Mouse (Mus musculus) stomach, embryonic 14.5 days (tissue): ENCODE data around the gene Hnrnph3. TPM values are rescaled to one million over a fixed set of nuclear protein-coding genes. Genes with fewer than 3 reads are reported as not detected.

Experiments
- ATAC-seq: fragments of 200-750 bp; cut with Nextera tagmentation; 2 replicates; pipeline ENCODE4 v1.8.0; 2017; ENCODE audit warnings: low read depth, moderate TSS enrichment; ENCODE audit not compliant: insufficient number of reproducible peaks, insufficient read depth, low FRiP score
- H3K27ac ChIP-seq: fragments of 300-500 bp; sonication (generic); 2 replicates; pipeline ENCODE4 v1.5.1; 2014; ENCODE audit warnings: mild to moderate bottlenecking, low read length, moderate library complexity, mixed read lengths
- H3K27me3 ChIP-seq: fragments of 300-500 bp; sonication (generic); 2 replicates; pipeline ENCODE4 v1.6.1; 2014; ENCODE audit warnings: low read length, control low read depth, mixed read lengths; ENCODE audit not compliant: control insufficient read depth, insufficient read depth
- H3K36me3 ChIP-seq: fragments of 300-500 bp; sonication (generic); 2 replicates; pipeline ENCODE4 v1.6.1; 2014; ENCODE audit warnings: mild to moderate bottlenecking, control low read depth, low read length, moderate library complexity, mixed read lengths; ENCODE audit not compliant: control insufficient read depth, insufficient read depth
- H3K4me1 ChIP-seq: fragments of 300-500 bp; sonication (generic); 2 replicates; pipeline ENCODE4 v1.6.1; 2014; ENCODE audit warnings: low read length, control low read depth, mixed read lengths; ENCODE audit not compliant: control insufficient read depth, insufficient read depth
- H3K4me2 ChIP-seq: fragments of 300-500 bp; sonication (generic); replicated peaks from 2 replicates; pipeline ENCODE4 v1.6.1; 2014; ENCODE audit warnings: low read depth, low read length, control low read depth
- H3K4me3 ChIP-seq: fragments of 300-500 bp; sonication (generic); 2 replicates; pipeline ENCODE4 v1.5.1; 2014; ENCODE audit warnings: low read depth, low read length, control low read depth
- H3K9ac ChIP-seq: fragments of 300-500 bp; sonication (generic); replicated peaks from 2 replicates; pipeline ENCODE4 v1.6.1; 2014; ENCODE audit warnings: low read depth, mild to moderate bottlenecking, control low read depth, low read length, moderate library complexity, mixed read lengths
- H3K9me3 ChIP-seq: fragments of 300-500 bp; sonication (generic); 2 replicates; pipeline ENCODE4 v1.6.1; 2016; ENCODE audit warnings: low read depth, low read length, control low read depth; ENCODE audit not compliant: control insufficient read depth
- WGBS: fragments of 180-500 bp; shearing (Covaris S2); extraction: QIAGEN DNeasy Blood & Tissue Kit; methylation state at CpG from one replicate; pipeline ENCODE4 v1.1.7; 2014; 5-methylcytosine and 5-hydroxymethylcytosine counted together
- polyA plus RNA-seq: library from polyadenylated mRNA; unstranded; fragments of >200 nt; fragmentation: Nextera tagmentation; extraction: Ambion mirVana; gene quantifications from 2 replicates; pipeline ENCODE4 v1.2.1, GENCODE M21; 2014

The Hnrnph3 gene
- polyA plus RNA-seq, 1 experiment from 2014 or later: 75.0 TPM

DNA sequence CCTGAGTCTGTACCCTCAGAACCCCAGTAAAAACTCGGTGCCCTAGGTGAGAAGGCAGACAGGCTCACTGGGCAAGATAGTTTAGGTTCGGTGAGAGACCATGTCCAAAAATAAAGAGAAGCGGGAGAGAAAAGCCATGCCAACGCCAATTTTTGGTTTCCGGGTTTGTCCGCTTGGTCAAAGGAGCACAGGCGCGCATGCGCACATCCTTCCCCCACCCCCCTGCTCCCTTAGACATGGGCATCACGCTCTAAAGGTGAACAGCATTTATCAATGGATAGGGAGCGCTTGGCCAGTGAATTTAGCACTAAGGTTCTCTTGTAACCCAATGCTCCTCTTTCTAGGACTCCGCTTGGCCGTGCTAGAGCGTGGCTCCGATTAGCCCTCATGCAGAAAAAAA, 33.4 kb downstream of the Hnrnph3 start:
- Histone ChIP-seq H3K4me1 (no peaks in the 10 kb centered on the region), H3K27ac (no peak overlapping the region), H3K9me3 (no peaks in the 10 kb centered on the region), H3K9ac (no peak overlapping the region), H3K27me3 (no peaks in the 10 kb centered on the region), H3K4me2 (no peak overlapping the region), H3K4me3 (no peak overlapping the region), H3K36me3 (peaks cover 41% of the 10 kb centered on the region)
- ATAC-seq: no peak
- WGBS: 95% methylated on average over 15 of the region's 15 CpGs

DNA sequence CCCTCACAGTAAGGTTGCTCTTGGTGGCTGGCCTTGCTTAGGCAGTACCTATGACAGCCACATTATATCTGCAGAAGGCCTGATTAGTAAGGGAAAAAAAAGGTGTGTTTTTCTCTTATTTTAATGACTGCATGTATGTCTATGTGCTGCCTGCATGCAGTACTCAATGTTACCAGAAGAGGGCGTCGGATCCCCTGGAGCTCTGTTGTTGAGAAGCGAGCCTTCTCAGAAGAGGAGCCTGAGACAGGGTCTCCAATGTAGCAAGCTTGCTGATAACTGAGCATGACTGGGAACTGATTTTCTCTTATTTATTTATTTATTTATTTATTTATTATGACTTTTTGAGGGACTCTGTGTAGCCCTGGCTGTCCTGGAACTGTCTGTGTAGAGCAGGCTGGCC, 36.7 kb downstream of the Hnrnph3 start:
- Histone ChIP-seq H3K4me1 (no peaks in the 10 kb centered on the region), H3K27ac (no peak overlapping the region), H3K9me3 (no peaks in the 10 kb centered on the region), H3K4me2 (no peak overlapping the region), H3K27me3 (no peaks in the 10 kb centered on the region), H3K36me3 (peaks cover 45% of the 10 kb centered on the region), H3K9ac (no peak overlapping the region), H3K4me3 (no peak overlapping the region)
- 36% methylated on average over 3 of the region's 3 CpGs for WGBS
- no peak for ATAC-seq

DNA sequence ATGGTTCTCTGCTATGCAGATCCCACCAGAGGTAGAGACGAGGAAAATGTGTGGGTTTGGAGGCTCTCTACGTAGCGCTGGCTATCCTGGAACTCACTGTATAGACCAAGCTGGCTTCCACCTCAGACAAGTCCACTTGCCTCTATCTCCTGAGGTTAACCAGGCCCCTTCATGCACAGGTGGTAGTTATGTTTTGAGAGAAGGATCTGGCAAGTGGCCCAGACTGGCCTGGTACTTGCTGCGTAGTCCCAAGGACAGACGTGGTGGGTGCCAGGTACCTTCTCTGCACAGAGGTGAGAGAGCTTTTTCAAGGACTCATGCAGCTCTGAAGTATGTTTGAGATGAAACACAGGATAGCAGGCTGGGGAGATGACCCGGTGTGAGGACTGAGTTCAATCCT, 39.5 kb downstream of the Hnrnph3 start:
- Histone ChIP-seq H3K4me3 (no peak overlapping the region), H3K27ac (no peak overlapping the region), H3K9me3 (no peaks in the 10 kb centered on the region), H3K36me3 (peaks cover 23% of the 10 kb centered on the region; the same call in 1 of the 2 replicates), H3K27me3 (no peaks in the 10 kb centered on the region), H3K4me2 (no peak overlapping the region), H3K4me1 (peaks cover 7% of the 10 kb centered on the region; the same call in 1 of the 2 replicates), H3K9ac (no peak overlapping the region)
- ATAC-seq: no peak
- 90% methylated on average over 6 of the region's 6 CpGs for WGBS

- H3K9ac ChIP-seq: no peak overlapping the region
- 90% methylated on average over 11 of the region's 11 CpGs for WGBS
- H3K27me3 ChIP-seq: no peaks in the 10 kb centered on the region
- no peaks in the 10 kb centered on the region for H3K9me3 ChIP-seq
- H3K4me2 ChIP-seq: no peak overlapping the region
- no peak overlapping the region for H3K27ac ChIP-seq
- H3K4me3 ChIP-seq: no peak overlapping the region
- H3K36me3 ChIP-seq: peaks cover 23% of the 10 kb centered on the region; the same call in 1 of the 2 replicates
- peaks cover 7% of the 10 kb centered on the region; the same call in 1 of the 2 replicates for H3K4me1 ChIP-seq
- no peak for ATAC-seq
Observed at GRCm38 (mm10) chr10:62984072-62984471, 39.9 kb downstream of the Hnrnph3 start.

DNA sequence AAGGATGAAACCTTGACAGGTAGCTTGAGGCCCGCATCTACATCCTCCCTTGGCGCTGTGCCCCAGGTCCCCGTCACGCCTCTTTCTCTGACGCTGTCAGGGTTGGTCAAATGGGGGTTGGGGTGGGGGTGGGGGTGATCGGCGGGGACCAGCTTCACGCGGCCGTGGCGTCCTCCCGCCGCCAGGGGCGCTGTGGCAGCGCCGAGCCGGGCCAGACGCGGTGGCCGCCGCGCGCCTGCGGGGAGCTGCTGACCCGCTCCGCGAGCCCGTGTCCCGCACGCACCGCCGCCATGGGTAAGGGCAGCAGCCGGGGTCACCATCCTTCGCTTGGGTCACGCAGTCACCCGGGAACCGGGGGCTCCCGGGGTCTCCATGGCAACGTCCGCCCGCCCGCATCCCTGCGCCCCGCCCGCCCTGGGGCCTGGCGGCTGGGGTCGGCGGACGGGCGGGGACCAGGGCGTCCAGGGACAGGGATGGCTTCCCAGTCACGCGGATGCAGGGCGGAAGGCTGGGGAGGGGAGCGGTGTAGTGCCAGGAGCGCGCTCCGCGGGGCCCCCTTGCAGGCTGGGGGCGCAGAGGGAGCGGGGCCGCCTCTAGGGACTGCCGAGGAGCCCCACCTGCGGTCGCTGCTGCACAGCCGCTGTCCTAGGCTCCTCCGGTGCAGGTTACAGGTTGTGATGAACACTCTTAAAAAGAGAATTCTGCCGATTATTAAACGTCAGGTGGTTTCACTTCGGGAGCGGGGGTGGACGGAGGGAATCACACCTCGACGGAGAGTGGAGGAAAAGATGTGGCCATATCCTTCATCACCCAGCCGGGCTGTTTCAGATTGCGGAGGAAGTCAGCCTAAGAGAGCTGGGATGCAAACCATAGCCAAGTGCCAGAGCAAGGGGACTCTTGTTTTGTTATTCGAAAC, 43.7 kb downstream of the Hnrnph3 start, which contains the start of gene Rufy2:
Gene Rufy2 (plus strand): TSS at position 185 of the 916 bp plus-strand sequence.
- no peaks in the 10 kb centered on the region for H3K9me3 ChIP-seq
- peak within 1 kb of the TSS; percentile 92 for H3K4me3 ChIP-seq
- peak within 1 kb of the TSS; percentile 71 for H3K27ac ChIP-seq
- peak; percentile 91 for ATAC-seq
- H3K27me3 ChIP-seq: no peaks in the 10 kb centered on the region
- peak within 1 kb of the TSS; percentile 44 for H3K4me2 ChIP-seq
- H3K4me1 ChIP-seq: peaks cover 7% of the 10 kb centered on the region; the same call in 1 of the 2 replicates
- H3K36me3 ChIP-seq: peaks cover 14% of the 10 kb centered on the region; the same call in 1 of the 2 replicates
- under 1% methylated on average over 72 of the region's 77 CpGs for WGBS
- peak within 1 kb of the TSS; percentile 71 for H3K9ac ChIP-seq

GRCm38 (mm10) chr10:62979667-62980038, 44.4 kb downstream of the Hnrnph3 start:
- peaks cover 7% of the 10 kb centered on the region; the same call in 1 of the 2 replicates for H3K4me1 ChIP-seq
- no peaks in the 10 kb centered on the region for H3K9me3 ChIP-seq
- no peak for ATAC-seq
- no peaks in the 10 kb centered on the region for H3K27me3 ChIP-seq
- peak overlapping the region; percentile 92 for H3K4me3 ChIP-seq
- no peak overlapping the region for H3K27ac ChIP-seq
- H3K9ac ChIP-seq: peak overlapping the region; percentile 71
- peak overlapping the region; percentile 44 for H3K4me2 ChIP-seq
- 10% methylated on average over 10 of the region's 10 CpGs for WGBS
- peaks cover 8% of the 10 kb centered on the region; the same call in 1 of the 2 replicates for H3K36me3 ChIP-seq

DNA sequence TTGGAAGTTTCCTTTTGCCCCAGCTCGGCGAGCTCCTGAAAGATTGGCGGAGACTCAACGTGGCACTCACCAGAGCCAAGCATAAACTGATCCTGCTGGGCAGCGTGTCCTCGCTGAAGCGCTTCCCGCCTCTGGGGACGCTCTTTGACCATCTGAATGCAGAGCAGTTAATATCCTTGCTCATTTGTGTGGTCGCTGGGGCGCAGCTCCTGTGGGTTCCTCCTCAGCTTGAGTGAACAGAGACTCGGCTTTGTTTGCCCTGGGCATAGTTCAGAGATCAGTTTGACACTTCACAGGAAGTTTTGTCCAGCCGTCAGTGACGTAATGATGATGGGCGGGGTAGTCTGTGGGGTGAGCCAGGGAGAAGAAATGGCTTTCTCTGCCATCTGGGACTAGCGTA, 52.2 kb downstream of the Hnrnph3 start:
- WGBS: 74% methylated on average over 16 of the region's 16 CpGs
- Histone ChIP-seq H3K9me3 (no peaks in the 10 kb centered on the region), H3K9ac (no peak overlapping the region), H3K4me3 (no peak overlapping the region), H3K27me3 (no peaks in the 10 kb centered on the region), H3K4me2 (no peak overlapping the region), H3K4me1 (no peaks in the 10 kb centered on the region), H3K36me3 (peaks cover 10% of the 10 kb centered on the region), H3K27ac (no peak overlapping the region)
- no peak for ATAC-seq

DNA sequence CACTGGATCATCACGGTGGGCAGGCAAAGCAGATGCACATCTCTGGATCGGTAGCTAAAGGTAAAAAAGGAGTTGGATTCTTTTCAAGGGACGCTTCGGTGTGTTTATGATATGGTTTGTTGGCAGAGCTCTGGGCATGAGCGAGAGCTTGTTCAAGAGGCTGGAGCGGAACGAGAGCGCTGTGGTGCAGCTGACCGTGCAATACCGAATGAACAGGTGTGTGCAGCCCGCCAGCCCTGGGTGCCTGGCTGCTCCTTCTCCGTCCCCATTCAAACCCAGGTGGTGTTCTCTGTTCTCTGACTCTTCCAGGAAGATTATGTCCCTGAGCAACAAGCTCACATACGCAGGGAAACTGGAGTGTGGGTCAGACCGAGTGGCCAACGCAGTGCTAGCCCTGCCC, 57.7 kb downstream of the Hnrnph3 start:
- H3K4me1 ChIP-seq: no peaks in the 10 kb centered on the region
- H3K9ac ChIP-seq: no peak overlapping the region
- H3K27ac ChIP-seq: no peak overlapping the region
- peaks cover 30% of the 10 kb centered on the region for H3K36me3 ChIP-seq
- 93% methylated on average over 15 of the region's 15 CpGs for WGBS
- no peak overlapping the region for H3K4me3 ChIP-seq
- ATAC-seq: no peak
- no peak overlapping the region for H3K4me2 ChIP-seq
- no peaks in the 10 kb centered on the region for H3K27me3 ChIP-seq
- H3K9me3 ChIP-seq: no peaks in the 10 kb centered on the region
